Mouse (Mus musculus): ENCODE results near the gene H2-Ke6.
A peak's percentile ranks its signal among the peaks of the same experiment; 100 is the strongest.

Gene H2-Ke6

GRCm38 (mm10) chr17:34027656-34028223, at the start of gene H2-Ke6:
TSS of gene H2-Ke6 (minus strand) at chr17:34028060.
- peak; percentile 93 to 94 for DNase-seq

- DNase-seq, result peak; percentile 83 to 89
Measured at GRCm38 (mm10) chr17:34077549-34077948, 49.7 kb upstream of the H2-Ke6 start.

- peak; percentile 83 to 88 for DNase-seq
Measured at GRCm38 (mm10) chr17:34075271-34075670, 47.4 kb upstream of the H2-Ke6 start.

GRCm38 (mm10) chr17:34072091-34072490, 44.2 kb upstream of the H2-Ke6 start:
- no peak for DNase-seq

- no peak for DNase-seq
Measured at GRCm38 (mm10) chr17:34068864-34069263, 41.0 kb upstream of the H2-Ke6 start.

- no peak for DNase-seq
Measured at GRCm38 (mm10) chr17:34057224-34057623, 29.4 kb upstream of the H2-Ke6 start.

- DNase-seq, result no peak
Measured at GRCm38 (mm10) chr17:34047404-34048050, 19.7 kb upstream of the H2-Ke6 start.

- DNase-seq, result no peak
Measured at GRCm38 (mm10) chr17:34045941-34046340, 18.1 kb upstream of the H2-Ke6 start.

GRCm38 (mm10) chr17:34039562-34040450, 11.9 kb upstream of the H2-Ke6 start:
- DNase-seq, result peak; percentile 34 to 59

GRCm38 (mm10) chr17:34038878-34039561, 11.2 kb upstream of the H2-Ke6 start, which contains the start of gene Col11a2:
TSS of gene Col11a2 (plus strand) at chr17:34039437.
- DNase-seq, result peak; percentile 37 to 44

GRCm38 (mm10) chr17:34038440-34038839, 10.6 kb upstream of the H2-Ke6 start:
- peak; percentile 53 to 62 for DNase-seq

- no peak for DNase-seq
Measured at GRCm38 (mm10) chr17:34037241-34037640, 9.4 kb upstream of the H2-Ke6 start.

- DNase-seq, result peak; percentile 15 to 28
Measured at GRCm38 (mm10) chr17:34036647-34037046, 8.8 kb upstream of the H2-Ke6 start.

- peak; percentile 18 to 32 for DNase-seq
Measured at GRCm38 (mm10) chr17:34035517-34035916, 7.7 kb upstream of the H2-Ke6 start.

GRCm38 (mm10) chr17:34034064-34034463, 6.2 kb upstream of the H2-Ke6 start:
- peak; percentile 73 to 86 for DNase-seq

- DNase-seq, result peak; percentile 51 to 52
Measured at GRCm38 (mm10) chr17:34033441-34033840, 5.6 kb upstream of the H2-Ke6 start.

GRCm38 (mm10) chr17:34032806-34033205, 4.9 kb upstream of the H2-Ke6 start:
- DNase-seq, result peak; percentile 45 to 56

- no peak for DNase-seq
Measured at GRCm38 (mm10) chr17:34032174-34032632, 4.3 kb upstream of the H2-Ke6 start.

GRCm38 (mm10) chr17:34031465-34032173, 3.8 kb upstream of the H2-Ke6 start, which contains the start of the genes Slc39a7 and Rxrb:
TSS of gene Slc39a7 (minus strand) at chr17:34031682.
TSS of gene Rxrb (plus strand) at chr17:34031812.
- DNase-seq, result peak; percentile 99

- DNase-seq, result no peak
Measured at GRCm38 (mm10) chr17:34030861-34031326, 3.0 kb upstream of the H2-Ke6 start.

GRCm38 (mm10) chr17:34029890-34030595, 2.2 kb upstream of the H2-Ke6 start:
- DNase-seq, result no peak
